Mouse (Mus musculus) hindlimb bud, embryonic 11.5 days (tissue): ENCODE results near the gene Cfap99.

Experiments used
- DNase-seq: peaks from one replicate; pipeline ENCODE4 v3.0.0-alpha.2; 2012; ENCODE audit warnings: low read depth, low spot score; ENCODE audit errors: extremely low spot score

The Cfap99 gene

DNA sequence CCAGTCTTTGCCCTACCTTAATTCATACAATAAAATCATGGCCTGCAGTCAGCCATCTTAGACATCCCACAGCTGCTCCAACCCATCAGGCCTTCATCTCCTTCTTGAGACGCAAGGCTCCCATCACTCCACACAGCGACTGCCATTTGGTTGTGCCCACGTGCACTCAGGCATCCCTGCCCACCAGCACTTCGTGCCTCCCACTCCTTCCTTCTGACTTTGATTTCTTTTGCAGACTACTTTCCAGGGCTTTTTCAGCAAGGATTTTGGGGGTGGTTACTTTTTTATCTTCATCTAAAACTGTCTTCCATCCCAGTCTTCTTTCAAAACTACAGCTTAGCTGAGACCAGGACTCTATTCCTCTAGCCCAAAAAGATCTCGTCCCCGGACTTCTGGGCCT is 11.7 kb upstream of the Cfap99 start:
- no peak for DNase-seq

DNA sequence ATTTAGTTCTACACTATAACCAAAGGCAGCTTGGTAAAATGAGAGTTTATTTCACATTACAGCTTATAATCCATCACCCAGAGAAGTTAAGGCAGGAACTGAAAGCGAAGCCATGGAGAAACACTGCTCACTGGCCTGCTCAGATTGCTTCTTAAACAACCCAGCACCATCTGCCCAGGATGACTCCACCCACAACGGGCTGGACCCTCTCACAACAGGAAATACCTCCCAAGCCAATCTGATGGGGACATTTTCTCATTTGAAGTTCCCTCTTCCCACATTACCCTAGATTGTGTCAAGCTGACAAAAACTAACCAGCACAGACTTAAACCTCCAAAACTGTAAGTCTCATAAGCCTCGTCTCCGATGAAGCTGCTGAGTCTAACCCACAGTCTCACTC is 10.3 kb upstream of the Cfap99 start:
- DNase-seq = no peak

DNA sequence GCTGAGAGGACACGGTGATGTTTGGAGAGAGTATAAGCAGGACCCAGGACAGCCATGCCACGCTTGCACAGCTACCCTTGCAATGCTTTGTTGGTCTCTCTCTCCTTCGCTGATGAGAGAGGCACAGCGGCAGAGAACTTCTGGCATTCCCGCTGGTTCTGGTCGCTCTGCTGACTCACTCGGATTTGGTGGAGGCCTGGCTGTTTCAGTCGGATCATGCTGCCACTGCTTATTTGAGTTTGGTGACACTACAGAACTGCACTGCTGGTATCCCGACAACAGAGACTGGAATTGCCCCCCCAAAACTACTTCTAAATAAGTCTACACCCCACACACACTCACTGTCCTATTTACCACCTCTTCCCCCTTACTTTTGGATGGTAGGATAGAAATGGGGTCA is 9.2 kb upstream of the Cfap99 start:
- no peak for DNase-seq

DNA sequence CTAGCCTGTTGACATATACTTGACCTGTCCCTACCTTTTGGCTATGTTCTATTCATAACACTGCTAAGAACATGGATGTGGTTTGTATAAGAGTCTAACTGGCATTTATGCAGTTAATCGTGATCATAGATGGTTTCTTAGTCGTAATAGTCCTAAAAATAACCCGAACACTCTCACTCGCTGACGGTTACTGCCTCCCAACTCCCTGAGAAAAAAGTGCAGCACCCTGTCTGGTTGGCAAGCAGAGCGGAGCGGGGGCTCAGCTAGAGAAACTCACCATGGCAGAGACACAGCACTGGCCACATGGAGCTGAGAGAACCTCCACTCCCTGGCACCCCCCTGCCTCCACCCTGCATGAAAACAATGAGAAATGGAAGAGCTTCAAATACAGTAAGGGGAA is 7.4 kb upstream of the Cfap99 start:
- no peak for DNase-seq

DNA sequence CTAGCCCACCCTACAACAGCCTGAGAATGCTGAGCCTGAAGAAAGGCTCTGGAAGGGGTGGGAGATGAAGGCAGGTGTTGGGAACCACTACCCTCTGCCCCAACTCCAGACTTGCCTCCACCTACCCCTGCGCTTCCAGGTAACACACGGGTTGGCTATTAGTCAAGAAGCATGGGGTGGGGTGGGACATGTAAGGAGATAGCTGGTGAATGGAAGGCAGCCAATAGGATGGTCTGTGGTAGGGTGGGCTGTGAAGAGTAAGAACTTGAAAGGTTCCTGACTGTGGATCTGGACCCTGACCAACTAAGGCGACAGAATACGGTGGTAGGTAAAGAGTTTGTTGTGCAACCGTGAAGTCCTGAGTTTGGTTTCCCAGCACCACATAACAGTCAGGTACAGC is 5.0 kb upstream of the Cfap99 start:
- no peak for DNase-seq

DNA sequence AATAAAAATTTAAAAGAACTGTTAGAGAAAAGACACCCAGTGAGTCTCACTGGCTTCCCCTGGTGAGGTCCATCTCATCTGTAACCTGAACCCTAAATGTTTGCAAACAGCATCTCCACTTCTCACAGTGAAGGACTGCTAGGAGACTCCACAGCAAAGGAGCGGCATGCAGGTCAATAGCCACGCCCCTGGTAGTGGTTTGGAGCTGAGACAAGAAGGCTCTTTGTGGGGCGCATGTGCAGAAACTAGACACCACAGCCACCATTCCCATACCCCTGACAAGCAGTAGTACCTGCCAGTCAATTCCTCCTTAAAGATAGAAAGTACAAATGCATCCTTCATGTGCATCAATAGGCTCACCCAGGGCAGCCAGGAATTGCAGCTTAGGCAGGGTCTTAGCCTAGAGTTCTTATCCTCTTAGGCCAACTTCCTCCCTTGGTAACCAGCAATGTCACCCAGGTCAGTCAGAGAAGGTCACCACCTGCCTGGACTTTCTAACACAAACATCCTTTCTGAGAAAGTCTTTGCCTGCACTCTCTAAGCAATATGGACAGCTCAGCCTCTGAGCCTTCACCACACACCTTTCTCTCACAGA is 4.1 kb upstream of the Cfap99 start:
- DNase-seq = no peak

DNA sequence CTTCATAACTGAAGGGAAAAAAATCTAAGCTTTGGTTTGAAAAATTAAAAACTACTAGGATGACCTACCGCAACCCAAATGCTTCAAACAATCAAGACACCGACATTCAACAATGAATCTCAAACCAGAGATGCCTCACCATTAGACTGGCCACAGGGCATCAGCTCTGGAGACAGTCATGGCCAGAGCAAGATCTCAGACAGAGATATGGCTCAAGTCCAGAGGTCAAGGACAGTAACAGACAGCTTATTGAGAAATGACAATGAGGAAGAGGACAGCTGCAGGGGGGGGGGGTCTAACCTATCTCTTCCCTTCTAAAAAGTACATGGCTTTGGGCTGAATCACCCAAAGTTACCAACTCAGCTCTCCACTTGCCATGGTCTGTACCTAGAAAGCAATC is 3.1 kb upstream of the Cfap99 start:
- DNase-seq = no peak

DNA sequence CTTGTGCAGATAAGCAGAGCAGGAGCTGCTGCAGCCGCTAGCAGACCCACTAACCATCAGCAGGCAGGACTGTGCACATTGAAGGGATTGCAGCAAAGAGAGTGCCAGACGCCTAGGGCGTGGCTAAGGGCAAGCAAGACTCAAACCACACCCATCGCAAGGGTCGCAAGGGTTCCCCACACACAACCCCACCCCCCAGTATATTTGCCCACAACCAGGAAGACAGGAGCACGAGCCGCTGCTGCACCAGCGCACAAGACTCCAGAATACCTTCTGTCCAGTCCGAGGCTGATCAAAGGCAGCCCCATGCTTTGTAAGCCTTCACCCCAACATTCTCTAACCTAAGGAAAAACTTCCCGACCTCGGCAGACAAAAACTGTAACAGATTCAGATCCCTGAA is 1.9 kb upstream of the Cfap99 start:
- DNase-seq = no peak

DNA sequence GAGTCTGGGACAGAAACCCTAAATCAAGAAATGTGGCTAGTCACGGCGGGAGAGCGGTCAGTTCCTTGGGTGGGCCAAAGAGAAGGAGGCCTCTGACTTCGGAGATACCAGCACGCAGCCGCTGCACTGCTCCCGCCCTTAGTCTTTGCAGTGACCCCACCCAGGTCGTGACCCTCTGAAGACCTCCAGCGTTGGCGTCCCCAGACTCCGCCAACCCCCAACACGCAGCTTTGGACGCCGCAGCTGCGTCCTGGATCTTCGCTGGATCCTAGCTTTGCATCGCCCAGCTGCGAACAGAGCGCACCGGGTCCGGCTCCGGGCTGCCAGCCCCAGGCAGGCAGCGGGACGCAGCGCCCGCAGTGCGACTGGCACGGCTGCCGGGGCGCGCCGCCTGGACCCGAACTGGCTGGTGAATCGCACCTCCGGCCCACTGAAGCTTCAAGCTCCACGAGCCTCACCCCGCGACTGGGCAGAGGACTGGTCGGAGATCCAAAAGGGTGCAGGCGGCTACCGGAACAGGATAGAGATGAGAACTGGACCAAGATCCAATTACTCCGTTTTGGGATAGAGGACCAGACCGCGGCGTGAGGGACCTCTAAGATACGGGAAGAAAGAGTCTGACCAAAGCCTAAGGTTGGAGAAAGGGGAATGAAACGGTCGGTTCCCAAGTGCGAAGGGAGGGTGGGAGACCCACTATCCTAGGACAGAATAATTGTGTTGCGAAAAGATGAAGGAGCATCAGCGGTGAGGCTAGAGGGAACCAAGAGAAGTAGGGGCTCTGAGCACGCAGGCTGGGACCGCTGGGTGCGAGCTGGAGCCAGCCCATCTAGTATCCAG is 1.2 kb upstream of the Cfap99 start:
- DNase-seq = no peak

DNA sequence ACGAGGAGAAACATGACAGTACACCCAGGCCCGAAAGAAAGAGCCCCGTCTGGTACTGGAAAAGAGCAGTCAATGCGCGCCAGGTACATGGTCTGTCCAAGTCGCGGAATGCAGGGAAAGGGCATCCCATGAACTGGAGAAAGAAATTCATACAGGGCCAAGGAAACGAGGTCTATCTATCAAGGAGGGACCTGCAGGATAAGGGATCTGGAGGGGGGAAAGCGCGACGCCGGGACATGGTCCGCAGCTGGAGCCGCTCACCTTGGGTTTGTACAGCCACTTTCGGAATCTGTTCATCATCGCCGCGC is 608 bp upstream of the Cfap99 start:
- no peak for DNase-seq

DNA sequence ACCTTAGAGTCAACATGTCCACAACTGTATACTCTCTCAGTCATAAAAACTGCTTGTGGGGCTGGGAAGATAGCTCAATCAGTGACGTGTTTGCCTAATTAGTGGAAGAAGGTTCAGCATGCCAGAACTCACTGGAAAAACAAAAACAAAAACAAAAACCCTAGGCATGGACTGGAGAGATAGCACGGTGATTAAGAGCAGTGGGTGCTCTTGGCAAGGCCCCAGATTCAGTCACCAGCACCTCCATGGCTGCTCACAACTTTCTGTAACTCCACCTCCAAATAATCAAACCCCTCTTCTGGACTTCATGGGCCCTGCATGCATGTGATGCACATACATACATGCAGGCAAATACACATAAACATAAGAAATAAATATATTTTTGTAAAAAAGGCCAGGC is 886 bp downstream of the Cfap99 start:
- DNase-seq = no peak

DNA sequence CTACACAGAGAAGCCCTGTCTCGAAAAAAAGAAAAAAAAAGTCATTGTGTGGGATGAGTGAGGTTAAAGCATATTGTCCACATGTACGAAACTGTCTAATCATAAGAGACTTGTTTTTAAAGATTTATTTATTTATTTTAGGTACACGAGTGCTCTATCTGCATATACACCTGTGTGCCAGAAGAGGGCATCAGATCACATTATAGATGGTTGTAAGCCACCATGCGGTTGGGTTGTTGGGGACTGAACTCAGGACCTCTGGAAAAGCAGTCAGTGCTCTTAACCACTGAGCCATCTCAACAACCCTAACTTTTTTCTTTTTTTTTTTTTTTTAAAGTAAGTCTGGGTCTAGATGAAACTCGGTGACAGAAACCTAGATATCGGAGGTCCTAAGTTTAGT is 5.0 kb downstream of the Cfap99 start:
- no peak for DNase-seq

DNA sequence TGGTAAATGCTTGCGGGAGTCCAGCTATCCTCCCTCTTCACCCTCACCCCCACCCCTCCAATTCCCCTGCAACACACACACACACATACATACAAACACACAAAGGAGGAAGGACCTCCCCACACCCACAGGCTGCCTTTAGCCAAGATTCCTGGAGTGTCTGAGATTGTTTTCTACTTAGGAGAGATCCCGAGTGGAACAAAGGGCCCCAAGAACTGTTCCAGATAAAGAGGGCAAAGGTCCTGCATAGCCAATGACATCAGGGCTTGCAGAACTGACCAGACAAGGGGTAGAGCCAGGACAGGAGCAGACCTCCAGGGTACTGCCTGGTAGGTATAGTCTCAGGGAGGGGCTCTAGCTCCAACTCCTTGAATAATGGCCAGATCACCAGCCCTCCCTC is 6.3 kb downstream of the Cfap99 start:
- no peak for DNase-seq

DNA sequence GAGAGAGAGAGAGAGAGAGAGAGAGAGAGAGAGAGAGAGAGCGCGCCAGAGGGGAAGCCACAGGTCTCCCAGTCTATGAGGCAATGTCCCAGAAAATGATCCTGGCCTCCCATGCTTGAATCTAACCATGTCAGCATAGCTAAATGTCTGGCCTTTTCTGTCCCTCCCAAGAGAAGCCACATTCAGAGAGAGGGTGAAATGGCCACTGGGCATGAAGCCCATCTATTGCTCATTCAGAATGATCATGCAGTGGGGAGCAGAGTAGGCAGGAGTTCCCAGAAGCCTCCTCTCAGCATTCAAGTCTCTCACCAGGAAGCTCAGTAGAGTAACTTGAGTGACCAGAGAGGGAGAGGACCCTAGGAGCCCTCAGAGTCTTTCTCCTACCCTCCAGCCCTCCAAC is 6.7 kb downstream of the Cfap99 start:
- no peak for DNase-seq

DNA sequence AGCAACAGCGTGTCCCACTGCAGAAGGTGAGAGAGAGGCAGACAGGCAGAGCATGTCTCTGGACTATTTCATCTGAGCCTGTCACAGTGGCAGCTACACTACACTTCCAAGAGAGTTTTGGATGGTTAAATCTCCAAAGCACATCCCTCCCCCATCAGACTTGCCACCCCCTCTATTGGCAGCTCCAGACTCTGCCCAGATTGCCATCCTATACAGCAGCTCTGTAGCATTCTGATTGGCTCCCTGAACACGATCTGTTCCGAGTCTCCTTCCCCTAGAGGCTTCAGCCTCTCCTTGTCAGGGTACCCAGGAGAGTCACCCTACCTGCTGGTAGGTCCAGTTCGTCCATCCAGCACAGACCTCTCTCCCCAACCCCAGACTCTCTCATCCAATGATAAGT is 9.7 kb downstream of the Cfap99 start:
- no peak for DNase-seq

DNA sequence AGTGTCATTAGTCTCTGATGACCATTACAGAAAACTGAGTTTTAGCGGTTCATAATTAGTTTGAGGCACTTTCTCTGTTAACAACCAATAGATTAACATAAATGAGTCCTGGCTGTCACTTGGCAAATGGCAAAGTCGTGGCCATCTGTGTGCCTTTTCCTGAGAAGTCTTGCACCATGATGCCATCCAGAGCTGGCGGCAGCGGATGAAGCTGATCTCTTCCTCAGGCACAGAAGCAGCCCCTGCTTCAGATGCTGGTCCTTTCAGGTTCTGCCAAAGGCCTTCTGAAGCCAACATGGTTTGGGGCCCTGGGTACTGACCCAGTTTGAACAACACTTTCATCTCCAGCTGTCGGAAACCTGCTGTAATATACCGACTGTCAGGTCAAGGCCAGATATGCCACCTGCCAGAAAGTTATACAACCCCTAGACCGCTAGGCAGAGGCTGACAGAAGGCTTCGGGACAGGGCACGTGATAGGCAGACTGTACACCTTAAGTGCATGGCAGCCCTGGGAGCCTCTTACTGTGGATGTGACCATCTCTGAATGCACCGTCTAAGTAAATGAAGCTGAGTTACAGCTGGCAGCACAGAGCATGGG is 10.6 kb downstream of the Cfap99 start:
- DNase-seq = no peak

DNA sequence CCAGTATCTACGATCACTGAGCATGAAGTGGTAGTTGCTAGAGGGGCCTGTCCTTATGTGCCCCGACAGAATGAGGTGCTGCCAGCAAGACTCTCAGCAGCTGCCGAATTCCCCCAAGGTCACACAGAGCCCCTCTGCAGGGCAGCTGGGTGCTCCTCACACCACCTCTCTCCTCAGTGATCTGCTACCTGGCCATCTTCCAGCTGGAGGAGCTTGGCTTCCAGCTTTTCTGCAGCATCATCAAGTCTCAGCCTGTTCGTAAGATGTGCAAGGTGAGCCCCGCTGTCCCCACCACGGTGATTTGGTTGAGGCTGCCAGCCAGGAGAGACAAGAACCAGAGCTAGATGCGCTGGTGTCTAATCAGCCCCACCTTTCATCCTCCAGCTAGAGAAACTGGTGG is 14.0 kb downstream of the Cfap99 start:
- DNase-seq = no peak

DNA sequence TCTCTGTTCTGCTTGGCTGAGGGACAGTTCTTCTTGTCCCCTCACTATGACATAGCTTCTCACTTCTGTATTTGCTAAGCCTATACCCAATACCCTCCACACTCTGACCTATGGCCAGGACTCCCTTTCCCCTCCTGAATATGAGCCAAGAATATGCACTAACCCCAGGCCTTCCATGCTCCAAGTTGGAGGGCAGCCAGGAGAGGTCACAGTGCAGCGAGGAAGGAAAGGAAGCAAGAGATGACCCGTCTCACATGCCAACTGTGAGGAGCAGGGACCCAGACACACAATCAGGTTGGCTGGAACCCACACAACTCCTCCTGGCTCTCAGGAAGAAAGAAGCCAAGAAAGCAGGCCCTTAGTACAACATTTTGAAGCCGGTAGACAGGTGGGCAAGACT is 20.6 kb downstream of the Cfap99 start:
- no peak for DNase-seq

DNA sequence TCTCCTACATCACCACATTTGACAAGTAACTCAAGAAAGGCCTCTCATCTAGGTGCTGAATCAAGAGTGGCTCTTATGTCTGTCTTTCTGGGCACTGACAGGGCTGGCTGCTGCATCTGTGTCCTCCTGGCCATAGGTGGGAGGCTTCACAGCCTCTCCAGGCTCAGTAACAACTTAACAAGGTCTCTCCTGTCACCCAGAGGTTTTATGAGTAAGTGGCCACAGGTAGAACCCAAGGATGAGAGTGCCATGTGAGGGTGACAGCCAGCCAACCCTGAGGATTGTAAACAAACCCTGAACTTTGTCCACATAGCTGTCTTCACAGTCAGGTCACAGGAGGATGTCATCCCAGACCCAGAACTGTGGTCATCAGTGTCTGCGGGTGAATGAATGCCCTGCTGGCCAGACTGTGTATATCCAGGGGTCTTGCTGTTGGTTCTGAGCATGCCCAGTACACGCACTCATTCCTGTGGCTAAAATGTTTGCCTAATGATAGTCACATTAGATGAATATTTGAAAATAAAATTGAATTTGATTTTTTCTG is 31.2 kb downstream of the Cfap99 start:
- no peak for DNase-seq

DNA sequence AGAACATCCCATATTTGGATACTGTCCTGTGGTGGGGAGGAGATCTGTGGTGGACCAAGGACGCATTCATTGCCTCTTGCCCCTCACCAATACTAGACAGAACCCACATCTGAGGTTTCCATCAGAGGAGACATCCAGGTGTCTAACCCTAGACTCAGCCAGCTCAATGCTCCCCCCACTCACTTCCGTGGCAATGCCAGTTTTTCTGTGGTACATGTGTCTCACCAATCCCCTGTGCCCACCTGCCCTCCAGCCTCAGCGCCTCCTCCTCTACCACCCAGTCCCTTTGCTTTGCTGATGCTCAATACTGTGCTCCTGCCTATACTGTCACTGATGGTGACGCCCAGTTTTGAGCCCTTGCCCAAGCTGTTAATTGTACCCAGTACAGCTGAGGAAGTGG is 32.8 kb downstream of the Cfap99 start:
- DNase-seq = no peak

DNA sequence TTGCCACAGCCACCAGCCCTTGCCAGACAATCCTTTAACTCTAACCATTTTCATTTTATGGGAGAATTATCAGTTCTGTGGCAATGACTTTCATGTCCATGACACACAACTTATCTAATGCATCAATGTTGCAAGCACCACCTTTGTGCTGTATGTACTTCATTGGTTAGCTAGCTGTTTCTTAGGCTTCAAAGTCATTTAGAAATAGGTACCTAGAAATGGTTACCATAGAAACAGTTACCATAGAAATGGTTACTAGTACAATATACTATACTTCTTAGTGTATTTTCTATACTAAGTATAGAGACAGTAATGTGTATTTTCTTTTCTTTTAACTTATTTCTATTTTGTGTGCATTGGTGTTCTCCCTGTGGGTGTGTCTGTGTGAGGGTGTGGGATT is 36.9 kb downstream of the Cfap99 start:
- no peak for DNase-seq

DNA sequence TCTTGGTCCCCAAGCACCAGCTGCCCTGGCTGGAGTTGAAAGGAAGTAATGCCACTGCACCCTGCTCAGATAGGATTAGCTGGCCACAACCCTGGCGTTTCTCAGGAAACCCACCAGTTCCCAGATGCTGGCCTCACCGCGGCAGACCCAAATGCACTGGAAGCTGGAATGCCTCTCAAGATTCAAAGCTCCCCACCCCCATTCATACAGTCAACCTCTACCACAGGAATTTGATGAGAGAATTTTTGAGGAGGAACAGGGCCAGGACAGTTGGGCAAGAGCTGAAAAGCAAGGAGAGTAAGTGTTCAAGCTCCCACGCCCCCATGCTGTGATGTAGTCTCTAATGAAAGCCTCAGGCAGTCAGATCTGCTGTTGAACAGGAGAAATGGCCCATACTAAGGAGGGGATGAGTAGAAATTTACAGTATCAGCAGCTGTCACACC is 37.9 kb downstream of the Cfap99 start:
- no peak for DNase-seq
